Mouse (Mus musculus) MEL (cell line): ENCODE measurements at regions not wholly inside any gene's neighbourhood (a gene's known extent, or its start where the extent isn't known, plus 50 kb on each side); places are given as distances from the start of the nearest gene placed in this dataset.

Experiments used
- DNase-seq: peaks from one replicate; pipeline ENCODE4 v3.0.0; 2011; ENCODE audit warnings: low read depth, low spot score
- H3K27ac ChIP-seq: 2 replicates; pipeline ENCODE4 v1.5.1; 2012; ENCODE audit warnings: low read depth, mild to moderate bottlenecking, control low read depth, low read length, moderate library complexity; ENCODE audit not compliant: control insufficient read depth
- H3K27me3 ChIP-seq, 2 experiments: fragments of 150-350 bp in 1 of 2; sonication (generic) in 1 of 2; 2 replicates each; pipeline ENCODE4 v1.6.1; 2012; ENCODE audit warnings: low read length in 2 of 2, mild to moderate bottlenecking in 2 of 2, improper control_type of control experiment in 1 of 2, moderate library complexity in 1 of 2; ENCODE audit not compliant: insufficient read depth in 2 of 2, control insufficient read depth in 1 of 2
- H3K36me3 ChIP-seq, 2 experiments: 2 replicates each; pipeline ENCODE4 v1.6.1; 2012 to 2014; ENCODE audit warnings: low read length in 2 of 2, improper control_type of control experiment in 1 of 2, inconsistent platforms in 1 of 2, mild to moderate bottlenecking in 1 of 2; ENCODE audit not compliant: insufficient read depth in 2 of 2, control insufficient read depth in 1 of 2
- H3K4me1 ChIP-seq, 2 experiments: fragments of 150-350 bp in 1 of 2; sonication (generic) in 1 of 2; 2 replicates each; pipeline ENCODE4 v1.6.1; 2012; ENCODE audit warnings: low read length in 2 of 2, improper control_type of control experiment in 1 of 2, mild to moderate bottlenecking in 1 of 2; ENCODE audit not compliant: insufficient read depth in 2 of 2, control insufficient read depth in 1 of 2
- H3K4me3 ChIP-seq, 2 experiments: fragments of 150-350 bp in 1 of 2; sonication (generic) in 1 of 2; 2 replicates each; pipeline ENCODE4 v1.5.1; 2012; ENCODE audit warnings: low read depth in 2 of 2, low read length in 2 of 2, mild to moderate bottlenecking in 2 of 2, moderate library complexity in 2 of 2, control low read depth in 1 of 2, improper control_type of control experiment in 1 of 2; ENCODE audit not compliant: control insufficient read depth in 1 of 2, insufficient read depth in 1 of 2
- H3K79me2 ChIP-seq: 2 replicates; pipeline ENCODE4 v1.6.1; 2012; ENCODE audit warnings: mild to moderate bottlenecking, low read length, moderate library complexity; ENCODE audit not compliant: control insufficient read depth, poor library complexity, insufficient read depth
- H3K9ac ChIP-seq: 2 replicates; pipeline ENCODE4 v1.6.1; 2012; ENCODE audit warnings: low read depth, mild to moderate bottlenecking, control low read depth, low read length, moderate library complexity; ENCODE audit not compliant: control insufficient read depth, poor library complexity, severe bottlenecking
- H3K9me3 ChIP-seq: fragments of 150-350 bp; sonication (generic); replicated peaks from 2 replicates; pipeline ENCODE4 v1.6.1; 2012; ENCODE audit warnings: mild to moderate bottlenecking, low read length, improper control_type of control experiment, moderate library complexity; ENCODE audit not compliant: insufficient read depth
- BHLHE40 ChIP-seq: IDR thresholded peaks from 2 replicates; pipeline ENCODE4 v1.6.1; 2012; ENCODE audit warnings: low read depth, mild to moderate bottlenecking, inconsistent platforms, low read length, improper control_type of control experiment, borderline replicate concordance
- CHD1 ChIP-seq: IDR thresholded peaks from 2 replicates; pipeline ENCODE4 v1.6.1; 2012; ENCODE audit warnings: low read depth, mild to moderate bottlenecking, inconsistent platforms, low read length, improper control_type of control experiment
- CHD2 ChIP-seq: IDR thresholded peaks from 2 replicates; pipeline ENCODE4 v1.6.1; 2011; ENCODE audit warnings: low read length, improper control_type of control experiment
- CTCF ChIP-seq, 3 experiments: IDR thresholded peaks in 2 of 3; conservative IDR thresholded peaks in 1 of 3; 2 replicates each; pipeline ENCODE4 v1.5.1; 2011 to 2012; ENCODE audit warnings: low read length in 3 of 3, low read depth in 2 of 3, mild to moderate bottlenecking in 2 of 3, improper control_type of control experiment in 1 of 3, inconsistent platforms in 1 of 3, mixed read lengths in 1 of 3, moderate library complexity in 1 of 3; ENCODE audit not compliant: control insufficient read depth in 1 of 3, insufficient read depth in 1 of 3, poor library complexity in 1 of 3, severe bottlenecking in 1 of 3
- E2F4 ChIP-seq: IDR thresholded peaks from 2 replicates; pipeline ENCODE4 v1.6.1; 2011; ENCODE audit warnings: low read depth, low read length, improper control_type of control experiment, borderline replicate concordance
- ELF1 ChIP-seq: IDR thresholded peaks from 2 replicates; pipeline ENCODE4 v1.6.1; 2014; ENCODE audit warnings: low read depth, mild to moderate bottlenecking, inconsistent platforms, low read length, improper control_type of control experiment, moderate library complexity
- EP300 ChIP-seq, 2 experiments: IDR thresholded peaks; 2 replicates each; pipeline ENCODE4 v1.6.1; 2011; ENCODE audit warnings: improper control_type of control experiment in 2 of 2, low read length in 2 of 2, low read depth in 1 of 2, mild to moderate bottlenecking in 1 of 2
- ETS1 ChIP-seq: IDR thresholded peaks from 2 replicates; pipeline ENCODE4 v1.6.1; 2012; ENCODE audit warnings: low read depth, mild to moderate bottlenecking, inconsistent platforms, low read length, improper control_type of control experiment, moderate library complexity
- GABPA ChIP-seq: IDR thresholded peaks from 2 replicates; pipeline ENCODE4 v1.6.1; 2012; ENCODE audit warnings: low read depth, mild to moderate bottlenecking, inconsistent platforms, low read length, improper control_type of control experiment, moderate library complexity
- GATA1 ChIP-seq: IDR thresholded peaks from 2 replicates; pipeline ENCODE4 v1.6.1; 2011; ENCODE audit warnings: low read depth, low read length, improper control_type of control experiment
- HCFC1 ChIP-seq: IDR thresholded peaks from 2 replicates; pipeline ENCODE4 v1.6.1; 2012; ENCODE audit warnings: low read depth, mild to moderate bottlenecking, inconsistent platforms, low read length, improper control_type of control experiment, moderate library complexity
- JUND ChIP-seq: IDR thresholded peaks from 2 replicates; pipeline ENCODE4 v1.6.1; 2011; ENCODE audit warnings: low read depth, mild to moderate bottlenecking, improper control_type of control experiment, low read length
- KAT2A ChIP-seq: conservative IDR thresholded peaks from 2 replicates; pipeline ENCODE4 v1.6.1; 2012; ENCODE audit warnings: low read depth, low read length, improper control_type of control experiment, inconsistent platforms
- MAFK ChIP-seq: IDR thresholded peaks from 2 replicates; pipeline ENCODE4 v1.6.1; 2011; ENCODE audit warnings: low read depth, mild to moderate bottlenecking, low read length, improper control_type of control experiment, borderline replicate concordance
- MAX ChIP-seq: IDR thresholded peaks from 2 replicates; pipeline ENCODE4 v1.6.1; 2011; ENCODE audit warnings: low read length, improper control_type of control experiment
- MAZ ChIP-seq: IDR thresholded peaks from 2 replicates; pipeline ENCODE4 v1.6.1; 2012; ENCODE audit warnings: low read depth, mild to moderate bottlenecking, inconsistent platforms, low read length, improper control_type of control experiment
- MEF2A ChIP-seq: IDR thresholded peaks from 2 replicates; pipeline ENCODE4 v1.6.1; 2014; ENCODE audit warnings: low read depth, mild to moderate bottlenecking, inconsistent platforms, low read length, improper control_type of control experiment; ENCODE audit not compliant: poor library complexity, insufficient replicate concordance, severe bottlenecking; ENCODE audit errors: extremely low read depth
- MYB ChIP-seq: IDR thresholded peaks from 2 replicates; pipeline ENCODE4 v1.6.1; 2011; ENCODE audit warnings: mild to moderate bottlenecking, low read depth, low read length, improper control_type of control experiment
- MYC ChIP-seq: IDR thresholded peaks from 2 replicates; pipeline ENCODE4 v1.6.1; 2011; ENCODE audit warnings: low read depth, mild to moderate bottlenecking, low read length, improper control_type of control experiment, moderate library complexity
- NELFE ChIP-seq: IDR thresholded peaks from 2 replicates; pipeline ENCODE4 v1.6.1; 2011; ENCODE audit warnings: low read depth, low read length, improper control_type of control experiment
- NRF1 ChIP-seq: IDR thresholded peaks from 2 replicates; pipeline ENCODE4 v1.6.1; 2014; ENCODE audit warnings: low read depth, mild to moderate bottlenecking, inconsistent platforms, low read length, improper control_type of control experiment, moderate library complexity; ENCODE audit not compliant: poor library complexity, insufficient read depth, severe bottlenecking
- POLR2A ChIP-seq, 2 experiments: IDR thresholded peaks; 2 replicates each; pipeline ENCODE4 v1.6.1; 2011 to 2012; ENCODE audit warnings: low read length in 2 of 2, mild to moderate bottlenecking in 2 of 2, control low read depth in 1 of 2, improper control_type of control experiment in 1 of 2, low read depth in 1 of 2, moderate library complexity in 1 of 2; ENCODE audit not compliant: control insufficient read depth in 1 of 2, insufficient read depth in 1 of 2, poor library complexity in 1 of 2
- POLR2AphosphoS2 ChIP-seq: IDR thresholded peaks from 2 replicates; pipeline ENCODE4 v1.6.1; 2011; ENCODE audit warnings: low read length, improper control_type of control experiment
- POLR2AphosphoS5 ChIP-seq: IDR thresholded peaks from 2 replicates; pipeline ENCODE4 v1.6.1; 2012; ENCODE audit warnings: low read depth, borderline replicate concordance, mild to moderate bottlenecking, inconsistent platforms, low read length, moderate library complexity, mixed read lengths
- RAD21 ChIP-seq: IDR thresholded peaks from 2 replicates; pipeline ENCODE4 v1.6.1; 2011; ENCODE audit warnings: mild to moderate bottlenecking, low read depth, low read length, improper control_type of control experiment
- RCOR1 ChIP-seq: IDR thresholded peaks from 2 replicates; pipeline ENCODE4 v1.6.1; 2012; ENCODE audit warnings: low read depth, mild to moderate bottlenecking, inconsistent platforms, low read length, improper control_type of control experiment
- SIN3A ChIP-seq: IDR thresholded peaks from 2 replicates; pipeline ENCODE4 v1.6.1; 2012; ENCODE audit warnings: low read length, improper control_type of control experiment, inconsistent platforms
- SMC3 ChIP-seq: IDR thresholded peaks from 2 replicates; pipeline ENCODE4 v1.6.1; 2011; ENCODE audit warnings: low read depth, low read length, improper control_type of control experiment
- TAL1 ChIP-seq: IDR thresholded peaks from 2 replicates; pipeline ENCODE4 v1.6.1; 2012; ENCODE audit warnings: mild to moderate bottlenecking, inconsistent platforms, low read length, moderate library complexity, mixed read lengths
- TBP ChIP-seq: IDR thresholded peaks from 2 replicates; pipeline ENCODE4 v1.8.0; 2011; ENCODE audit warnings: low read depth, low read length, improper control_type of control experiment
- TCF12 ChIP-seq: IDR thresholded peaks from 2 replicates; pipeline ENCODE4 v1.6.1; 2014; ENCODE audit warnings: low read depth, mild to moderate bottlenecking, inconsistent platforms, low read length, improper control_type of control experiment, moderate library complexity
- UBTF ChIP-seq: IDR thresholded peaks from 2 replicates; pipeline ENCODE4 v1.6.1; 2012; ENCODE audit warnings: low read depth, mild to moderate bottlenecking, inconsistent platforms, low read length, improper control_type of control experiment, moderate library complexity, borderline replicate concordance; ENCODE audit not compliant: insufficient read depth
- USF1 ChIP-seq: IDR thresholded peaks from 2 replicates; pipeline ENCODE4 v1.6.1; 2014; ENCODE audit warnings: low read depth, mild to moderate bottlenecking, inconsistent platforms, low read length, improper control_type of control experiment, moderate library complexity
- ZC3H11A ChIP-seq: IDR thresholded peaks from 2 replicates; pipeline ENCODE4 v1.6.1; 2012; ENCODE audit warnings: low read depth, mild to moderate bottlenecking, inconsistent platforms, low read length, improper control_type of control experiment
- ZKSCAN1 ChIP-seq: IDR thresholded peaks from 2 replicates; pipeline ENCODE4 v1.6.1; 2012; ENCODE audit warnings: low read depth, mild to moderate bottlenecking, inconsistent platforms, low read length, improper control_type of control experiment, moderate library complexity
- ZMIZ1 ChIP-seq: IDR thresholded peaks from 2 replicates; pipeline ENCODE4 v1.6.1; 2012; ENCODE audit warnings: low read depth, mild to moderate bottlenecking, inconsistent platforms, low read length, improper control_type of control experiment, moderate library complexity
- ZNF384 ChIP-seq: IDR thresholded peaks from 2 replicates; pipeline ENCODE4 v1.6.1; 2012; ENCODE audit warnings: low read depth, mild to moderate bottlenecking, inconsistent platforms, low read length, improper control_type of control experiment

GRCm38 (mm10) chr15:25302671-25303294 is 110.8 kb downstream of the Basp1 start:
- Histone ChIP-seq H3K79me2 (no peaks in the 10 kb centered on the region), H3K4me3 (peak overlapping the region; percentile 44 to 55), H3K36me3 (peaks cover 0 to 5% of the 10 kb centered on the region in 2 experiments; a peak in 2 of 4 replicates), H3K27ac (peak overlapping the region; percentile 64), H3K9me3 (no peaks in the 10 kb centered on the region), H3K27me3 (no peaks in the 10 kb centered on the region), H3K4me1 (peaks cover 11 to 19% of the 10 kb centered on the region in 2 experiments), H3K9ac (peak overlapping the region; percentile 25)
- peak; percentile 57 for DNase-seq
- TF ChIP-seq TBP (no peak), E2F4 (no peak), ZC3H11A (no peak), ZNF384 (peak; percentile 80), EP300 (IDR thresholded peaks at IDR 0.05; ENCODE audit: low read depth in 1 of 2, low read length in 2 of 2) (peak in 1 of 2 experiments; percentile 8; a peak in 2 of 4 replicates), ZMIZ1 (no peak), RCOR1 (no peak), POLR2AphosphoS2 (no peak), HCFC1 (no peak), TAL1 (no peak), GATA1 (peak; percentile 33; the same call in 1 of the 2 replicates), MYB (0 out of 2 replicates have a peak, but pooled peaks have one; percentile 17), ZKSCAN1 (no peak), KAT2A (no peak), SMC3 (no peak), USF1 (peak; percentile 52; the same call in 1 of the 2 replicates), SIN3A (no peak; the same call in 1 of the 2 replicates), UBTF (no peak), POLR2AphosphoS5 (no peak), POLR2A (IDR thresholded peaks at IDR 0.05; ENCODE audit: control insufficient read depth in 1 of 2, insufficient read depth in 1 of 2, low read depth in 1 of 2, low read length in 2 of 2, poor library complexity in 1 of 2) (no peak), MAX (no peak), BHLHE40 (no peak), JUND (no peak), CHD1 (no peak), CTCF (IDR thresholded peaks at IDR 0.05 in 2 of 3, conservative IDR thresholded peaks at IDR 0.05 in 1 of 3; ENCODE audit: control insufficient read depth in 1 of 3, insufficient read depth in 1 of 3, low read depth in 2 of 3, low read length in 3 of 3, poor library complexity in 1 of 3, severe bottlenecking in 1 of 3) (no peak), MEF2A (no peak), GABPA (no peak), MAZ (no peak), NELFE (no peak), ETS1 (peak; percentile 88), MYC (no peak), NRF1 (no peak), TCF12 (peak; percentile 65), ELF1 (no peak), RAD21 (no peak), MAFK (no peak), CHD2 (no peak)
